Mouse (Mus musculus) bone marrow, adult 2 months (tissue): ENCODE measurements around the gene Larp7. TPM values are rescaled to one million over a fixed set of nuclear protein-coding genes. Genes with fewer than 3 reads are reported as not detected.

Source experiments
- H3K27ac ChIP-seq: fragments of 200-500 bp; 2 replicates; pipeline ENCODE4 v1.5.1; 2012; ENCODE audit warnings: low read depth, mild to moderate bottlenecking, control low read depth, inconsistent platforms, low read length; ENCODE audit not compliant: control insufficient read depth, poor library complexity, insufficient read depth
- H3K4me1 ChIP-seq: fragments of 200-500 bp; 2 replicates; pipeline ENCODE4 v1.6.1; 2011; ENCODE audit warnings: low read length; ENCODE audit not compliant: control insufficient read depth, insufficient read depth
- H3K4me3 ChIP-seq: fragments of 200-500 bp; replicated peaks from 2 replicates; pipeline ENCODE3; 2011; ENCODE audit warnings: mild to moderate bottlenecking, low read depth, low read length, control low read depth; ENCODE audit not compliant: control insufficient read depth
- CTCF ChIP-seq: fragments of 200-500 bp; IDR thresholded peaks from 2 replicates; pipeline ENCODE4 v1.5.1; 2011; ENCODE audit warnings: low read length, control low read depth; ENCODE audit not compliant: control insufficient read depth, insufficient read depth
- POLR2A ChIP-seq: fragments of 200-500 bp; IDR thresholded peaks from 2 replicates; pipeline ENCODE4 v1.6.1; 2011; ENCODE audit warnings: low read depth, mild to moderate bottlenecking, control low read depth, low read length, borderline replicate concordance; ENCODE audit not compliant: control insufficient read depth
- WGBS: fragments of 180-500 bp; shearing (Covaris S2); methylation state at CpG from one replicate; pipeline ENCODE4 v1.1.7; 2018; 5-methylcytosine and 5-hydroxymethylcytosine counted together
- polyA plus RNA-seq: library from polyadenylated mRNA; stranded (reverse); fragments of >200 nt; gene quantifications from 2 replicates; pipeline ENCODE4 v1.2.4, GENCODE M21; 2011; ENCODE audit warnings: low replicate concordance; ENCODE audit not compliant: missing spikeins, insufficient read depth, insufficient read length

Gene Larp7
- polyA plus RNA-seq, 1 experiment, result 30.0 TPM

GRCm38 (mm10) chr3:127525188-127525819, 27.8 kb downstream of the Larp7 start:
- 75% methylated on average over 8 of the region's 8 CpGs for WGBS
- H3K4me1 ChIP-seq, result no peaks in the 10 kb centered on the region
- TF ChIP-seq POLR2A (no peak), CTCF (no peak)
- no peak overlapping the region for H3K4me3 ChIP-seq
- no peak overlapping the region for H3K27ac ChIP-seq

- Histone ChIP-seq H3K4me1 (no peaks in the 10 kb centered on the region), H3K4me3 (no peak overlapping the region), H3K27ac (no peak overlapping the region)
- 70% methylated on average over 10 of the region's 10 CpGs for WGBS
- no peak for TF ChIP-seq POLR2A
- no peak for TF ChIP-seq CTCF
Observed at GRCm38 (mm10) chr3:127521156-127521555, 32.0 kb downstream of the Larp7 start.

- WGBS, result 77% methylated on average over 6 of the region's 6 CpGs
- Histone ChIP-seq H3K4me3 (no peak overlapping the region), H3K4me1 (no peaks in the 10 kb centered on the region), H3K27ac (no peak overlapping the region)
- no peak for TF ChIP-seq CTCF
- TF ChIP-seq POLR2A, result no peak
Observed at GRCm38 (mm10) chr3:127520300-127520699, 32.8 kb downstream of the Larp7 start.

- no peak overlapping the region for H3K4me3 ChIP-seq
- WGBS, result 88% methylated on average over 1 of the region's 1 CpGs
Observed at GRCm38 (mm10) chr3:127515251-127515650, 37.9 kb downstream of the Larp7 start.

GRCm38 (mm10) chr3:127513699-127514098, 39.5 kb downstream of the Larp7 start:
- TF ChIP-seq CTCF (no peak), POLR2A (no peak)
- H3K27ac ChIP-seq, result no peak overlapping the region
- H3K4me1 ChIP-seq, result no peaks in the 10 kb centered on the region
- WGBS, result 52% methylated on average over 2 of the region's 2 CpGs
- no peak overlapping the region for H3K4me3 ChIP-seq

More at GRCm38 (mm10) chr3:127515251-127515650, 37.9 kb downstream of the Larp7 start:
- TF ChIP-seq POLR2A, result no peak
- TF ChIP-seq CTCF, result no peak
- Histone ChIP-seq H3K27ac (no peak overlapping the region), H3K4me1 (no peaks in the 10 kb centered on the region)

GRCm38 (mm10) chr3:127512794-127513335, 40.3 kb downstream of the Larp7 start:
- TF ChIP-seq POLR2A (no peak), CTCF (no peak)
- H3K27ac ChIP-seq, result no peak overlapping the region
- WGBS, result 77% methylated on average over 15 of the region's 15 CpGs
- H3K4me1 ChIP-seq, result no peaks in the 10 kb centered on the region
- no peak overlapping the region for H3K4me3 ChIP-seq

GRCm38 (mm10) chr3:127511786-127512746, 41.1 kb downstream of the Larp7 start:
- no peak overlapping the region for H3K27ac ChIP-seq
- TF ChIP-seq CTCF (no peak), POLR2A (no peak)
- no peak overlapping the region for H3K4me3 ChIP-seq
- no peaks in the 10 kb centered on the region for H3K4me1 ChIP-seq
- WGBS, result 76% methylated on average over 12 of the region's 12 CpGs

GRCm38 (mm10) chr3:127507878-127508783, 45.0 kb downstream of the Larp7 start:
- Histone ChIP-seq H3K4me1 (no peaks in the 10 kb centered on the region), H3K27ac (no peak overlapping the region), H3K4me3 (no peak overlapping the region)
- TF ChIP-seq CTCF, result no peak
- TF ChIP-seq POLR2A, result no peak
- 79% methylated on average over 15 of the region's 15 CpGs for WGBS
